Mouse (Mus musculus): ENCODE data around the gene Trmt44. TPM values are rescaled to one million over a fixed set of nuclear protein-coding genes. Genes with fewer than 3 reads are reported as not detected.

The Trmt44 gene
- total and polyA plus RNA-seq, 3 experiments, result 6.5 to 7.9 (median 7.5) TPM

- no peak overlapping the region for H3K27ac ChIP-seq (ENCODE audit: insufficient read depth, low read depth)
- no peak for TF ChIP-seq KAT2A (IDR thresholded peaks at IDR 0.05; ENCODE audit: insufficient replicate concordance, low read length)
- no peak for TF ChIP-seq HCFC1 (IDR thresholded peaks at IDR 0.05; ENCODE audit: low read depth, low read length)
- TF ChIP-seq MXI1 (IDR thresholded peaks at IDR 0.05; ENCODE audit: low read depth, low read length), result no peak
- TF ChIP-seq NELFE (IDR thresholded peaks at IDR 0.05; ENCODE audit: low read depth, low read length), result no peak
- TF ChIP-seq USF1 (IDR thresholded peaks at IDR 0.05; ENCODE audit: low read depth, low read length), result no peak
- TF ChIP-seq ZNF384 (IDR thresholded peaks at IDR 0.05; ENCODE audit: low read depth, low read length), result no peak
- TF ChIP-seq ZMIZ1 (IDR thresholded peaks at IDR 0.05; ENCODE audit: low read depth, low read length), result no peak
- TF ChIP-seq TBP (conservative IDR thresholded peaks at IDR 0.05; ENCODE audit: low read depth, low read length), result no peak
- no peak for TF ChIP-seq CHD1 (IDR thresholded peaks at IDR 0.05; ENCODE audit: low read depth, low read length)
- no peak for TF ChIP-seq MAFK (IDR thresholded peaks at IDR 0.05; ENCODE audit: insufficient replicate concordance, low read length)
- TF ChIP-seq BHLHE40 (IDR thresholded peaks at IDR 0.05; ENCODE audit: low read depth, low read length), result no peak
- TF ChIP-seq E2F4 (IDR thresholded peaks at IDR 0.05; ENCODE audit: insufficient replicate concordance, low read depth, low read length), result no peak
- no peak for TF ChIP-seq SMC3 (IDR thresholded peaks at IDR 0.05; ENCODE audit: low read depth, low read length)
- TF ChIP-seq USF2 (conservative IDR thresholded peaks at IDR 0.05; ENCODE audit: low read depth, low read length), result no peak
- dilution Hi-C loops (cut with MboI; ENCODE audit: extremely low pct_ligation_motif_present, extremely low pct_unique_long_range_greater_than_20kb, low sequenced_read_pairs), result no loop called here
- no peaks in the 10 kb centered on the region for H3K27me3 ChIP-seq (replicated peaks)
- H3K9me3 ChIP-seq (replicated peaks; ENCODE audit: low read length), result no peaks in the 10 kb centered on the region
- peaks cover 0 to 19% of the 10 kb centered on the region in 2 experiments; a peak in 2 of 4 replicates for H3K4me1 ChIP-seq (ENCODE audit: control insufficient read depth in 1 of 2, insufficient read depth in 2 of 2)
- no peak overlapping the region for H3K4me3 ChIP-seq (replicated peaks in 1 of 3; ENCODE audit: low read depth in 2 of 3, low read length in 2 of 3, poor library complexity in 1 of 3)
- H3K4me2 ChIP-seq (ENCODE audit: insufficient read depth, low read depth, poor library complexity, severe bottlenecking), result no peak overlapping the region
- H3K79me2 ChIP-seq (replicated peaks; ENCODE audit: control insufficient read depth, extremely low read depth, insufficient read depth, poor library complexity, severe bottlenecking), result no peaks in the 10 kb centered on the region
- H3K36me3 ChIP-seq (replicated peaks in 1 of 2; ENCODE audit: control insufficient read depth in 1 of 2, insufficient read depth in 1 of 2, low read length in 1 of 2), result peaks cover 40 to 96% of the 10 kb centered on the region in 2 experiments
- in situ Hi-C loops (cut with MboI; ENCODE audit: low pct_ligation_motif_present, low pct_unique_long_range_greater_than_20kb, low sequenced_read_pairs), result no loop called here
- DNase-seq (ENCODE audit: extremely low read depth), result no peak
- H3K9ac ChIP-seq (ENCODE audit: insufficient read depth, low read depth), result no peak overlapping the region
Measured at GRCm38 (mm10) chr5:35608559-35608958, 33.7 kb upstream of the Trmt44 start.

GRCm38 (mm10) chr5:35607784-35608183 is 32.9 kb upstream of the Trmt44 start:
- H3K79me2 ChIP-seq (replicated peaks; ENCODE audit: control insufficient read depth, extremely low read depth, insufficient read depth, poor library complexity, severe bottlenecking), result no peaks in the 10 kb centered on the region
- peaks cover 44 to 98% of the 10 kb centered on the region in 2 experiments for H3K36me3 ChIP-seq (replicated peaks in 1 of 2; ENCODE audit: control insufficient read depth in 1 of 2, insufficient read depth in 1 of 2, low read length in 1 of 2)
- H3K4me3 ChIP-seq (replicated peaks in 1 of 3; ENCODE audit: low read depth in 2 of 3, low read length in 2 of 3, poor library complexity in 1 of 3), result no peak overlapping the region
- no peak for DNase-seq (ENCODE audit: extremely low read depth)
- H3K27ac ChIP-seq (ENCODE audit: insufficient read depth, low read depth), result no peak overlapping the region
- H3K4me2 ChIP-seq (ENCODE audit: insufficient read depth, low read depth, poor library complexity, severe bottlenecking), result no peak overlapping the region
- peaks cover 0 to 19% of the 10 kb centered on the region in 2 experiments; a peak in 2 of 4 replicates for H3K4me1 ChIP-seq (ENCODE audit: control insufficient read depth in 1 of 2, insufficient read depth in 2 of 2)
- in situ Hi-C loops (cut with MboI; ENCODE audit: low pct_ligation_motif_present, low pct_unique_long_range_greater_than_20kb, low sequenced_read_pairs) (no loop called here), dilution Hi-C loops (cut with MboI; ENCODE audit: extremely low pct_ligation_motif_present, extremely low pct_unique_long_range_greater_than_20kb, low sequenced_read_pairs) (no loop called here)
- H3K27me3 ChIP-seq (replicated peaks), result no peaks in the 10 kb centered on the region
- TF ChIP-seq SMC3 (IDR thresholded peaks at IDR 0.05; ENCODE audit: low read depth, low read length) (no peak), MYC (IDR thresholded peaks at IDR 0.05; ENCODE audit: low read depth, low read length) (no peak), CHD2 (IDR thresholded peaks at IDR 0.05; ENCODE audit: low read length) (no peak), ZMIZ1 (IDR thresholded peaks at IDR 0.05; ENCODE audit: low read depth, low read length) (no peak), USF2 (conservative IDR thresholded peaks at IDR 0.05; ENCODE audit: low read depth, low read length) (no peak), ELF1 (IDR thresholded peaks at IDR 0.05; ENCODE audit: low read depth, low read length) (no peak), POLR2AphosphoS2 (IDR thresholded peaks at IDR 0.05; ENCODE audit: low read depth, low read length) (no peak), E2F4 (IDR thresholded peaks at IDR 0.05; ENCODE audit: insufficient replicate concordance, low read depth, low read length) (no peak)
- H3K9me3 ChIP-seq (replicated peaks; ENCODE audit: low read length), result no peaks in the 10 kb centered on the region
- no peak overlapping the region for H3K9ac ChIP-seq (ENCODE audit: insufficient read depth, low read depth)
